Mouse (Mus musculus) midbrain, postnatal 0 days (tissue): ENCODE results near the gene Gulp1. TPM values are rescaled to one million over a fixed set of nuclear protein-coding genes. Genes with fewer than 3 reads are reported as not detected.

Source experiments
- ATAC-seq: fragments of 200-750 bp; cut with Nextera tagmentation; 2 replicates; pipeline ENCODE4 v1.8.0; 2017; ENCODE audit warnings: moderate number of reproducible peaks, mild to moderate bottlenecking, moderate TSS enrichment, moderate library complexity; ENCODE audit not compliant: low FRiP score
- DNase-seq: peaks from one replicate; pipeline ENCODE4 v3.0.0-alpha.2; 2015; ENCODE audit warnings: low spot score
- H3K27ac ChIP-seq: fragments of 300-500 bp; sonication (generic); 2 replicates; pipeline ENCODE4 v1.5.1; 2014; ENCODE audit warnings: low read depth, mild to moderate bottlenecking, low read length, mixed read lengths
- H3K27me3 ChIP-seq: fragments of 300-500 bp; sonication (generic); 2 replicates; pipeline ENCODE4 v1.6.1; 2014; ENCODE audit warnings: low read length, control low read depth, mixed read lengths; ENCODE audit not compliant: insufficient read depth
- H3K36me3 ChIP-seq: fragments of 300-500 bp; sonication (generic); 2 replicates; pipeline ENCODE4 v1.6.1; 2014; ENCODE audit warnings: low read length, control low read depth, mixed read lengths; ENCODE audit not compliant: insufficient read depth
- H3K4me1 ChIP-seq: fragments of 300-500 bp; sonication (generic); 2 replicates; pipeline ENCODE4 v1.6.1; 2014; ENCODE audit warnings: mild to moderate bottlenecking, control low read depth, antibody characterized with exemption, low read length, mixed read lengths; ENCODE audit not compliant: insufficient read depth
- H3K4me2 ChIP-seq: fragments of 300-500 bp; sonication (generic); 2 replicates; pipeline ENCODE4 v1.6.1; 2014; ENCODE audit warnings: low read depth, mild to moderate bottlenecking, low read length, mixed read lengths; ENCODE audit not compliant: poor library complexity, severe bottlenecking
- H3K4me3 ChIP-seq: fragments of 300-500 bp; sonication (generic); 2 replicates; pipeline ENCODE4 v1.5.1; 2014; ENCODE audit warnings: low read depth, mild to moderate bottlenecking, low read length, moderate library complexity
- H3K9ac ChIP-seq: fragments of 300-500 bp; sonication (generic); replicated peaks from 2 replicates; pipeline ENCODE4 v1.6.1; 2014; ENCODE audit warnings: mild to moderate bottlenecking, low read length, moderate library complexity, mixed read lengths; ENCODE audit not compliant: poor library complexity, severe bottlenecking
- H3K9me3 ChIP-seq: fragments of 300-500 bp; sonication (generic); 2 replicates; pipeline ENCODE4 v1.6.1; 2016; ENCODE audit warnings: low read length, control low read depth
- CTCF ChIP-seq: IDR thresholded peaks from 2 replicates; pipeline ENCODE4 v1.5.1; 2016; ENCODE audit warnings: antibody characterized with exemption, mild to moderate bottlenecking
- WGBS: fragments of 180-500 bp; shearing (Covaris S2); extraction: QIAGEN DNeasy Blood & Tissue Kit; methylation state at CpG from one replicate; pipeline ENCODE4 v1.1.7; 2014; 5-methylcytosine and 5-hydroxymethylcytosine counted together
- polyA plus RNA-seq: library from polyadenylated mRNA; unstranded; fragments of >200 nt; fragmentation: Nextera tagmentation; extraction: Ambion mirVana; gene quantifications from 2 replicates; pipeline ENCODE4 v1.2.1, GENCODE M21; 2015
- total RNA-seq: library from RNA; depleted of rRNA; stranded (reverse); fragments of >200 nt; gene quantifications from 2 replicates; pipeline ENCODE4 v1.2.3, GENCODE M21; 2014

Gulp1 gene
- total and polyA plus RNA-seq, 2 experiments from 2014 or later = 5.9 to 12.0 TPM

DNA sequence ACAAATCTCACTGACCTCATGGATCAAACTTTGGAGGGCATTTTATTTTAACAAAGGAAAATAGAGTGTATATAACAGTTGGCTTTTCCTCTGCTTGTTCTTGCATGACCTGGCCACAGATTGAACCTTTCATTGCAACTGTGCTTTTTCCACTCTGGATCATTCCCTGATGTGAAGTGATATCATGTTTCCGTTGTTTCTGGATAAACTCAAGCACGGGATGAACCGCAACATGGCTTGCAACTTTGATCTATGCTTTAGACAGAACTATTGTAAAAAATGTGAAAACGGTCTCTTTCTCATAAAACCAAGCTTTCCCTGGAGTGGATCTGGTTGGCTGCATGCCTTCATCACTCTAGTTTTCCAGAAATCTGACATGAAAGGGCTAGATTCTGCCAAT is 282.6 kb downstream of the Gulp1 start:
- 86% methylated on average over 4 of the region's 4 CpGs for WGBS
- Histone ChIP-seq H3K36me3 (no peaks in the 10 kb centered on the region), H3K4me1 (no peaks in the 10 kb centered on the region), H3K27ac (no peak overlapping the region), H3K4me3 (no peak overlapping the region), H3K9me3 (no peaks in the 10 kb centered on the region), H3K27me3 (no peaks in the 10 kb centered on the region), H3K9ac (no peak overlapping the region), H3K4me2 (no peak overlapping the region)
- ATAC-seq (no peak), DNase-seq (no peak)
- no peak for TF ChIP-seq CTCF
